Mouse (Mus musculus): ENCODE data around the gene Sparcl1. TPM values are rescaled to one million over a fixed set of nuclear protein-coding genes. Genes with fewer than 3 reads are reported as not detected.

Gene Sparcl1
- total RNA-seq, 1 experiment: 0.13 TPM

DNA sequence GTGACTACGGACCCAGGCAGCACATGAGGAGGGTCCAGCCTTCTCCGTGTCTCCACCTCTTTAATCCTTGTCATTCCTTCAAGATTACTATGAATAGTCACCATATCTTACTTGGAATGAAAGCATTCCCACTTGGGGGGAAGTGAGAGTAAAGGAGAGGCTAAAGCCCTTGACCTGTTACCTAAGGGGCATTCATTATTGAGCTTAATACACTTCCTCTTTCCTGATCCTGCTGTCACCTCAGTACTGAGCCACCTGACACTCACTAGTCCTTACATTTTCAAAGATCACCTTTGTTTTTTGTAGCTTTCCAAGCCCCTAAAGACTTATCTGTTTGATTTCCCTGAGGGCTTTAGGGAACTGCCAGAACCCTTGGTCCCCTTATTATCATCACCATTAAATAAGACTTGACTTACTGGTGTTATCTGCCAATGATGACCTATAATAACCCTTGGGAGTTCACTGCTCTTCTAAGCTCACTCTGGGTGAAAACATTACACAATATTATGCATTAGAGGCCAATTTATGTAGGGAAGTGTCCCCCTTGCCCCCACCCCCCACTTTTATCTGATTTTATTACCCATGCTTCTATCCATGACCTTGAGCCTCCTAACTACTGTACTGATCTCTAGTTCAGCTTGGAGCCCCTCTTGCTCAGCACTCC is 81.0 kb downstream of the Sparcl1 start:
- Histone ChIP-seq H3K36me3 (ENCODE audit: control insufficient read depth, insufficient read depth, low read length, poor library complexity, severe bottlenecking) (no peaks in the 10 kb centered on the region), H3K9me3 (ENCODE audit: control insufficient read depth, insufficient read depth, low read depth, low read length) (no peaks in the 10 kb centered on the region), H3K9ac (ENCODE audit: insufficient read depth, low read depth, low read length, poor library complexity, severe bottlenecking) (no peak overlapping the region), H3K4me1 (ENCODE audit: control insufficient read depth in 2 of 2, insufficient read depth in 2 of 2, low read length in 2 of 2, poor library complexity in 1 of 2) (peaks cover 6 to 7% of the 10 kb centered on the region in 2 experiments; a peak in 3 of 4 replicates), H3K4me3 (ENCODE audit: insufficient read depth in 1 of 2, low read depth in 1 of 2, low read length in 2 of 2, poor library complexity in 1 of 2, severe bottlenecking in 1 of 2) (no peak overlapping the region), H3K27ac (ENCODE audit: insufficient read depth, low read depth, low read length, poor library complexity, severe bottlenecking) (no peak overlapping the region)
- TF ChIP-seq MAFK (IDR thresholded peaks at IDR 0.05; ENCODE audit: insufficient read depth, low read depth, low read length) (no peak), ZC3H11A (IDR thresholded peaks at IDR 0.05; ENCODE audit: borderline replicate concordance, low read depth, low read length) (no peak), CHD2 (IDR thresholded peaks at IDR 0.05; ENCODE audit: low read depth, low read length) (no peak), ZNF384 (IDR thresholded peaks at IDR 0.05; ENCODE audit: low read depth, low read length) (no peak), HCFC1 (IDR thresholded peaks at IDR 0.05; ENCODE audit: borderline replicate concordance, insufficient read depth, low read length) (no peak)
- in situ Hi-C loops (cut with MboI; ENCODE audit: low sequenced_read_pairs in 2 of 2, unreplicated experiment in 2 of 2): no loop called here
- DNase-seq (ENCODE audit: low read depth, low spot score): no peak

Other genes starting within 250 kb of the Sparcl1 start
- 12.0 and 16.7 TPM in 2 replicates for gene Klhl8, start 202.5 kb downstream of the Sparcl1 start, total RNA-seq (2012; rRNA removed)
- not detected in 2 replicates for gene Hsd17b13, start 136.3 kb downstream of the Sparcl1 start, total RNA-seq (2012; rRNA removed)
- 45.6 and 78.4 TPM in 2 replicates for gene Hsd17b11, start 91.8 kb downstream of the Sparcl1 start, total RNA-seq (2012; rRNA removed)
- 55.4 and 75.6 TPM in 2 replicates for gene Nudt9, start 67.4 kb downstream of the Sparcl1 start, total RNA-seq (2012; rRNA removed)
- not detected in 2 replicates for gene Gm17660, start 36.1 kb downstream of the Sparcl1 start, total RNA-seq (2012; rRNA removed)
- not detected in 2 replicates for gene Dspp, start 57.0 kb upstream of the Sparcl1 start, total RNA-seq (2012; rRNA removed)
- gene Dmp1, start 88.9 kb upstream of the Sparcl1 start, total RNA-seq (2012; rRNA removed): not detected in 2 replicates
- not detected in 2 replicates for gene Ibsp, start 185.4 kb upstream of the Sparcl1 start, total RNA-seq (2012; rRNA removed)
- gene Mepe, start 211.6 kb upstream of the Sparcl1 start, total RNA-seq (2012; rRNA removed): not detected in 2 replicates